Mouse (Mus musculus): ENCODE results near the gene Vti1a.

GRCm38 (mm10) chr19:55569894-55570293 lies 253.8 kb downstream of the Vti1a start:
- TF ChIP-seq POLR2A (IDR thresholded peaks at IDR 0.05; ENCODE audit: borderline replicate concordance, insufficient read depth, low read length) (no peak), CTCF (IDR thresholded peaks at IDR 0.05; ENCODE audit: borderline replicate concordance, insufficient read depth, low read depth, low read length) (no peak)
